Mouse (Mus musculus): ENCODE measurements around the gene Qrich1. TPM values are rescaled to one million over a fixed set of nuclear protein-coding genes. Genes with fewer than 3 reads are reported as not detected.

Qrich1 gene
- polyA plus RNA-seq, 1 experiment: 76.3 TPM

DNA sequence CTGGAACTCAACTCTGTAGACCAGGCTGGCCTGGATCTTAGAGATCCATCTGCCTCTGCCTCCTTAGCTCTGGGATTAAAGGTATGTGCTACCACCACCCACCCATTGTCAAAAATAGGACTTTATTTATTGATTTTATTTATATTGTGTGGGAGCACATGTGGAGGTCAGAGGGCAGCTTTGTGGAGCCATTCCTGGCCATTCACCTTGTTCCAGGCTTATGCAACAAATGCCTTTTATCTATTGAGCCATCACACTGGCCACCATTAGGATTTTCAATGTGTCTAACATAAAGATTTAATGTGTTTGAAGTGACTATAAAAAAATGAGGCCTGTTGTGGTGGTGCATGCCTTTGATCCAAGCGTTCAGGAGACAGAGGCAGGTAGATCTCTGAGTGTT lies 14.9 kb downstream of the Qrich1 start:
- Histone ChIP-seq H3K27me3 (replicated peaks; ENCODE audit: control insufficient read depth, insufficient read depth, low read length) (no peaks in the 10 kb centered on the region), H3K27ac (ENCODE audit: insufficient read depth, low read depth, low read length) (no peak overlapping the region), H3K36me3 (ENCODE audit: control insufficient read depth, insufficient read depth, low read length) (peaks cover 4% of the 10 kb centered on the region), H3K4me3 (ENCODE audit: insufficient read depth, low read depth, low read length) (no peak overlapping the region), H3K4me1 (ENCODE audit: control insufficient read depth, insufficient read depth, low read length) (no peaks in the 10 kb centered on the region)
- WGBS: 88% methylated on average over 1 of the region's 1 CpGs
- TF ChIP-seq CTCF (conservative IDR thresholded peaks at IDR 0.05; ENCODE audit: insufficient read depth, insufficient read length, low read depth, low read length): no peak
- TF ChIP-seq POLR2A (IDR thresholded peaks at IDR 0.05; ENCODE audit: low read depth, low read length): no peak
- DNase-seq: no peak

DNA sequence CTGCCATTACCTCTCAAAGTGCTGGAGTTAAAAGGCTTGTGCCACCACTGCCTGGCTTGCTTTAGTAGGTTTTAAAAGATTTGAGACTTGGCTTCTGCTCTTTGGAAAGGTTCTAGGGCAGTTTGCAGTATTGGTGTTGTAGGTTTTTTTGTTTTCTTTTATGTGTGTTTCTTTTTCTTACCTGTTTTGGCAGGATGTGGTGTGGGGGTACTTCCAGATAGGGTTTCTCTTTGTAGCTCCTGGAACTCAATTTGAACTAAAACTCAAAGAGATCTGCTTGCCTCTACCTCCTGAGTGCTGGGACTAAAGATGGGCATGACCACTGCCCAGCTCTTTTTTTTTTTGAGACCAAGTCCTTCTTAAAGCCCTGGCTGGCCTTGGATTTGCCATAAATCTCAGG lies 24.2 kb downstream of the Qrich1 start:
- Histone ChIP-seq H3K4me3 (ENCODE audit: insufficient read depth, low read depth, low read length) (no peak overlapping the region), H3K27me3 (replicated peaks; ENCODE audit: control insufficient read depth, insufficient read depth, low read length) (no peaks in the 10 kb centered on the region), H3K27ac (ENCODE audit: insufficient read depth, low read depth, low read length) (no peak overlapping the region), H3K4me1 (ENCODE audit: control insufficient read depth, insufficient read depth, low read length) (peaks cover 2% of the 10 kb centered on the region; the same call in 1 of the 2 replicates), H3K36me3 (ENCODE audit: control insufficient read depth, insufficient read depth, low read length) (peaks cover 19% of the 10 kb centered on the region)
- DNase-seq: no peak
- TF ChIP-seq CTCF (conservative IDR thresholded peaks at IDR 0.05; ENCODE audit: insufficient read depth, insufficient read length, low read depth, low read length): no peak
- no peak for TF ChIP-seq POLR2A (IDR thresholded peaks at IDR 0.05; ENCODE audit: low read depth, low read length)

DNA sequence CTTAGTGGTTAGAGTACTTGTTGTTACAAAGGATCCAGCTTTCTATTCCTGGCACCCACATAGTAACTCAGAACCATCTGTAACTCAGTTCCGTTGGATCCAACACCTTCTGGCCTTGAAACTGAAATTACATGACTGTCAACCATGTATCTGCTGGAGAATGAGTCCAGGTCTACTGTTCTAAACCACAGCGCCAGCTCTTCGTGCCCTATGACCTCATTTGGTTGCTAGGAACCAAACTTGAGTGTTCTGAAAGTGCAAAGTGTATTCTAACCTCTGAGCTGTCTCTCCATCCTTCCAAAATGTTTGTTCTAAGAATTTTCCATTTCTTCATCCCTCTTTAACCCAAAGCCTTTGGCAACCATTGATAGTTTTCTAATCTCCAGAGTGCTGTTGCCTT lies 29.4 kb downstream of the Qrich1 start:
- Histone ChIP-seq H3K27ac (ENCODE audit: insufficient read depth, low read depth, low read length) (no peak overlapping the region), H3K27me3 (replicated peaks; ENCODE audit: control insufficient read depth, insufficient read depth, low read length) (no peaks in the 10 kb centered on the region), H3K4me3 (ENCODE audit: insufficient read depth, low read depth, low read length) (no peak overlapping the region), H3K4me1 (ENCODE audit: control insufficient read depth, insufficient read depth, low read length) (peaks cover 3% of the 10 kb centered on the region; the same call in 1 of the 2 replicates), H3K36me3 (ENCODE audit: control insufficient read depth, insufficient read depth, low read length) (peaks cover 26% of the 10 kb centered on the region)
- TF ChIP-seq CTCF (conservative IDR thresholded peaks at IDR 0.05; ENCODE audit: insufficient read depth, insufficient read length, low read depth, low read length): no peak
- no peak for TF ChIP-seq POLR2A (IDR thresholded peaks at IDR 0.05; ENCODE audit: low read depth, low read length)
- no peak for DNase-seq
- WGBS: 66% methylated on average over 3 of the region's 3 CpGs

DNA sequence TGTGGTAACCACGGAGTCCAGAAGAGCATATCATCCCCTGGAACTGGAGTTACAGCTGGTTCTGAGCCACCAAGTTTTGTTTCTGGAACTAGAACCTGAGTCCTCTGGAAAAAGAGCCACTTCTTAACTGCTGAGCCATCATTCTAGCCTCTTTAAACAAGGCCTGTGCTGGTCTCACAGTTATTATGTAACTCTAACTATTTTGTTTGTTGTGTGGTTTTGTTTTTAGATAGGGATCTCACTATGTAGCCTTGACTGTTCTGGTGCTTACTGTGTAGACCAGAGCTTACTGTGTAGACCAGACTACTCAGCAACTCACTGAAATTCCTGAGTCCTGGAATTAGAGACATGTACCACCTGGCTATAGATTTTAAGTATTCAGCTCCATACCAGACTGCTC lies 30.3 kb downstream of the Qrich1 start:
- peaks cover 22% of the 10 kb centered on the region for H3K36me3 ChIP-seq (ENCODE audit: control insufficient read depth, insufficient read depth, low read length)
- H3K27me3 ChIP-seq (replicated peaks; ENCODE audit: control insufficient read depth, insufficient read depth, low read length): no peaks in the 10 kb centered on the region
- TF ChIP-seq CTCF (conservative IDR thresholded peaks at IDR 0.05; ENCODE audit: insufficient read depth, insufficient read length, low read depth, low read length): no peak
- TF ChIP-seq POLR2A (IDR thresholded peaks at IDR 0.05; ENCODE audit: low read depth, low read length): no peak
- 85% methylated on average over 1 of the region's 1 CpGs for WGBS
- peaks cover 3% of the 10 kb centered on the region; the same call in 1 of the 2 replicates for H3K4me1 ChIP-seq (ENCODE audit: control insufficient read depth, insufficient read depth, low read length)
- no peak overlapping the region for H3K27ac ChIP-seq (ENCODE audit: insufficient read depth, low read depth, low read length)
- no peak overlapping the region for H3K4me3 ChIP-seq (ENCODE audit: insufficient read depth, low read depth, low read length)
- no peak for DNase-seq

DNA sequence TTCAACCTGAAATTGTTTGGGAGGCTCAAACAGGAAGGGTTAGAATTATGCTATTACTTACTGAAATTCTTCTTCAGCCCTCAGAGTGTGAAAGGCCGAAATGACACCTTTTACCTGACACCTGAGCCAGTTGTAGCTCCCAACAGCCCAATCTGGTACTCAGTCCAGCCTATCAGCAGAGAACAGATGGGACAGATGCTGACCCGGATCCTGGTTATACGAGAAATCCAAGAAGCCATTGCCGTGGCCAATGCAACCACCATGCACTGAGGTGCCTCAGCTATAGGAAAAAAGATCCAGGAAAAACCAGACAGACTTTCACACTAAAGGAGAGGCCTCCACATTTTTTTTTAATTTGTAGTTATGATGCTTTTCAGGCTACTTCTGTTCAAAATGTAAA lies 42.6 kb downstream of the Qrich1 start:
- Histone ChIP-seq H3K4me1 (ENCODE audit: control insufficient read depth, insufficient read depth, low read length) (no peaks in the 10 kb centered on the region; the same call in 1 of the 2 replicates), H3K4me3 (ENCODE audit: insufficient read depth, low read depth, low read length) (no peak overlapping the region), H3K27ac (ENCODE audit: insufficient read depth, low read depth, low read length) (no peak overlapping the region), H3K27me3 (replicated peaks; ENCODE audit: control insufficient read depth, insufficient read depth, low read length) (no peaks in the 10 kb centered on the region), H3K36me3 (ENCODE audit: control insufficient read depth, insufficient read depth, low read length) (peaks cover 3% of the 10 kb centered on the region; the same call in 1 of the 2 replicates)
- 92% methylated on average over 4 of the region's 4 CpGs for WGBS
- TF ChIP-seq CTCF (conservative IDR thresholded peaks at IDR 0.05; ENCODE audit: insufficient read depth, insufficient read length, low read depth, low read length) (no peak), POLR2A (IDR thresholded peaks at IDR 0.05; ENCODE audit: low read depth, low read length) (no peak)
- DNase-seq: no peak

DNA sequence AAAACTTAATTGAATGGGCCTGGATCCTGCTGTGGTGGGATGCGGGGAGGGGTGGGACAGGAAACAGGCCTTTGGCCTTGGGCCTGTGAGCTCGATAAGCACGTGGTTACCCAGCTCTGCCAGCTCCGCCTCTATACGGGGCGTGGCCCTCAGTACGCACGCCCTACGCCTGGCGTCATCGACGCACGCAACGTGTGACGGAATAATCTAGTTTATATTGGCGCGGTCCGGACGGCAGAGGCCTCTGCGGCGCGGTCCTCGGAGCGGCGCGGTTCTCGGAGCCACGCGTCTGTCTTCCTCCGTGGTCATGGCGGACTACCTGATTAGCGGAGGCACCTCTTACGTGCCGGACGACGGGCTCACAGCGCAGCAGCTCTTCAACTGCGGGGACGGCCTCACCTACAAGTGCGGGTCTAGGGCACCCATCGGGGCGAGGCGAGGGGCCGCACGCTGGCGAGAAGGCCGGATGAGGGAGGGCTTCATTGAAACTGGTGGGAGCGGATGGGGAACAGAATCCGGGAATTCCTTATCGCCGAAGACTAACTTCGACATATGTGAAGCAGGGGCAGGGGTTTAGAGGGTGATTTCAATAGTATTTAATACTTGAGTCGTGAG lies 43.7 kb downstream of the Qrich1 start, which contains the start of gene Impdh2:
Impdh2 (plus strand) TSS at position 60 of the 615 bp plus-strand sequence.
- no peaks in the 10 kb centered on the region for H3K27me3 ChIP-seq (replicated peaks; ENCODE audit: control insufficient read depth, insufficient read depth, low read length)
- TF ChIP-seq CTCF (conservative IDR thresholded peaks at IDR 0.05; ENCODE audit: insufficient read depth, insufficient read length, low read depth, low read length): no peak
- peak; percentile 82 for TF ChIP-seq POLR2A (IDR thresholded peaks at IDR 0.05; ENCODE audit: low read depth, low read length)
- DNase-seq: peak; percentile 97
- H3K4me1 ChIP-seq (ENCODE audit: control insufficient read depth, insufficient read depth, low read length): no peaks in the 10 kb centered on the region; the same call in 1 of the 2 replicates
- under 1% methylated on average over 53 of the region's 53 CpGs for WGBS
- H3K27ac ChIP-seq (ENCODE audit: insufficient read depth, low read depth, low read length): peak within 1 kb of the TSS; percentile 13; the same call in 1 of the 2 replicates
- peak within 1 kb of the TSS; percentile 57 for H3K4me3 ChIP-seq (ENCODE audit: insufficient read depth, low read depth, low read length)
- peaks cover 2% of the 10 kb centered on the region; the same call in 1 of the 2 replicates for H3K36me3 ChIP-seq (ENCODE audit: control insufficient read depth, insufficient read depth, low read length)

DNA sequence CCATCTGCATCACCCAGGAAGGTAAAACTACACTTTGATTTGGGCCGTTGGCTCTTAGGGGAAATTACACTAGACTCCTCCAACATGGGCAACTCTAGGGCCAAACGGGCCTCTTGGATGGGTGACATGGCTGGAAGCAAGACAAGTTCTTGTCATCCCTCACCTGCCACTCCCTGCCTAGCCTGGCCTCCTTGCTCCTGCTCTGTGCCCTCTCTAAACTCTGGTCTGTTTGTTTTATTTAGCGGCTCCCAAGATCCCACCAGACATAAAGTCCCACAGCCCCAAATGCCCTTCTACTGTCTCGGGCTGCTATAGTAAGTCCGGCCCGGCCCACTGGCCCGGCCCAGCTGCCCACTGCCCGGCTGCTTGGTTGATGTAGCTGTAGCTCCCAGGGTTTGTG lies 47.1 kb downstream of the Qrich1 start:
- H3K27ac ChIP-seq (ENCODE audit: insufficient read depth, low read depth, low read length): no peak overlapping the region
- WGBS: 88% methylated on average over 8 of the region's 8 CpGs
- H3K4me3 ChIP-seq (ENCODE audit: insufficient read depth, low read depth, low read length): no peak overlapping the region
- peaks cover 6% of the 10 kb centered on the region; the same call in 1 of the 2 replicates for H3K4me1 ChIP-seq (ENCODE audit: control insufficient read depth, insufficient read depth, low read length)
- no peaks in the 10 kb centered on the region for H3K27me3 ChIP-seq (replicated peaks; ENCODE audit: control insufficient read depth, insufficient read depth, low read length)
- no peak for TF ChIP-seq POLR2A (IDR thresholded peaks at IDR 0.05; ENCODE audit: low read depth, low read length)
- TF ChIP-seq CTCF (conservative IDR thresholded peaks at IDR 0.05; ENCODE audit: insufficient read depth, insufficient read length, low read depth, low read length): no peak
- DNase-seq: no peak
- H3K36me3 ChIP-seq (ENCODE audit: control insufficient read depth, insufficient read depth, low read length): no peaks in the 10 kb centered on the region
